Mouse (Mus musculus): ENCODE results near the gene Ppp3ca.

Ppp3ca gene

GRCm38 (mm10) chr3:136765569-136765968 is 95.6 kb downstream of the Ppp3ca start:
- no peak for DNase-seq (ENCODE audit: low spot score)

- no peak for DNase-seq (ENCODE audit: low spot score)
Observed at GRCm38 (mm10) chr3:136768775-136769485, 99.0 kb downstream of the Ppp3ca start.

GRCm38 (mm10) chr3:136769486-136769882 is 99.6 kb downstream of the Ppp3ca start:
- DNase-seq (ENCODE audit: low spot score) = no peak

GRCm38 (mm10) chr3:136771700-136772099 is 101.8 kb downstream of the Ppp3ca start:
- DNase-seq (ENCODE audit: low spot score) = no peak

- no peak for DNase-seq (ENCODE audit: low spot score)
Observed at GRCm38 (mm10) chr3:136773217-136773616, 103.3 kb downstream of the Ppp3ca start.

- no peak for DNase-seq (ENCODE audit: low spot score)
Observed at GRCm38 (mm10) chr3:136774196-136774595, 104.3 kb downstream of the Ppp3ca start.

GRCm38 (mm10) chr3:136776525-136776924 is 106.6 kb downstream of the Ppp3ca start:
- no peak for DNase-seq (ENCODE audit: low spot score)

- DNase-seq (ENCODE audit: low spot score) = no peak
Observed at GRCm38 (mm10) chr3:136777380-136777779, 107.5 kb downstream of the Ppp3ca start.

- DNase-seq (ENCODE audit: low spot score) = no peak
Observed at GRCm38 (mm10) chr3:136777787-136778216, 107.9 kb downstream of the Ppp3ca start.

- no peak for DNase-seq (ENCODE audit: low spot score)
Observed at GRCm38 (mm10) chr3:136780321-136780720, 110.4 kb downstream of the Ppp3ca start.

GRCm38 (mm10) chr3:136782058-136782457 is 112.1 kb downstream of the Ppp3ca start:
- DNase-seq (ENCODE audit: low spot score) = no peak

GRCm38 (mm10) chr3:136785686-136786085 is 115.8 kb downstream of the Ppp3ca start:
- no peak for DNase-seq (ENCODE audit: low spot score)

- no peak for DNase-seq (ENCODE audit: low spot score)
Observed at GRCm38 (mm10) chr3:136790261-136790871, 120.4 kb downstream of the Ppp3ca start.

- DNase-seq (ENCODE audit: low spot score) = no peak
Observed at GRCm38 (mm10) chr3:136791404-136791803, 121.5 kb downstream of the Ppp3ca start.

- DNase-seq (ENCODE audit: low spot score) = no peak
Observed at GRCm38 (mm10) chr3:136791946-136792345, 122.0 kb downstream of the Ppp3ca start.

- no peak for DNase-seq (ENCODE audit: low spot score)
Observed at GRCm38 (mm10) chr3:136793411-136793810, 123.5 kb downstream of the Ppp3ca start.

- no peak for DNase-seq (ENCODE audit: low spot score)
Observed at GRCm38 (mm10) chr3:136794426-136795217, 124.7 kb downstream of the Ppp3ca start.

- no peak for DNase-seq (ENCODE audit: low spot score)
Observed at GRCm38 (mm10) chr3:136798896-136799295, 129.0 kb downstream of the Ppp3ca start.

- no peak for DNase-seq (ENCODE audit: low spot score)
Observed at GRCm38 (mm10) chr3:136802595-136802994, 132.7 kb downstream of the Ppp3ca start.

- no peak for DNase-seq (ENCODE audit: low spot score)
Observed at GRCm38 (mm10) chr3:136805897-136806296, 136.0 kb downstream of the Ppp3ca start.

GRCm38 (mm10) chr3:136810271-136810670 is 140.3 kb downstream of the Ppp3ca start:
- DNase-seq (ENCODE audit: low spot score) = no peak

GRCm38 (mm10) chr3:136812162-136812561 is 142.2 kb downstream of the Ppp3ca start:
- no peak for DNase-seq (ENCODE audit: low spot score)

- no peak for DNase-seq (ENCODE audit: low spot score)
Observed at GRCm38 (mm10) chr3:136812791-136813190, 142.9 kb downstream of the Ppp3ca start.

All from ovary, postnatal 14 days (tissue).